Mouse (Mus musculus): ENCODE results near the gene Zhx3. TPM values are rescaled to one million over a fixed set of nuclear protein-coding genes. Genes with fewer than 3 reads are reported as not detected.

The Zhx3 gene
- polyA plus RNA-seq, 1 experiment from 2014 or later: 12.6 TPM

GRCm38 (mm10) chr2:160722714-160723113 is 150.1 kb downstream of the Zhx3 start:
- no peak overlapping the region for H3K9ac ChIP-seq
- WGBS: 77% methylated on average over 4 of the region's 4 CpGs
- H3K4me1 ChIP-seq: no peaks in the 10 kb centered on the region
- H3K4me3 ChIP-seq: no peak overlapping the region
- H3K27ac ChIP-seq: no peak overlapping the region
- H3K9me3 ChIP-seq: no peaks in the 10 kb centered on the region
- H3K27me3 ChIP-seq: no peaks in the 10 kb centered on the region
- no peak for ATAC-seq (ENCODE audit: insufficient number of reproducible peaks, insufficient read depth, low FRiP score, low TSS enrichment, low read depth)
- peaks cover 73% of the 10 kb centered on the region for H3K36me3 ChIP-seq
- H3K4me2 ChIP-seq: no peak overlapping the region

GRCm38 (mm10) chr2:160718811-160719210 is 154.0 kb downstream of the Zhx3 start:
- H3K4me3 ChIP-seq: no peak overlapping the region
- 88% methylated on average over 3 of the region's 3 CpGs for WGBS
- peaks cover 93% of the 10 kb centered on the region for H3K36me3 ChIP-seq

GRCm38 (mm10) chr2:160717269-160717668 is 155.5 kb downstream of the Zhx3 start:
- Histone ChIP-seq H3K4me3 (no peak overlapping the region), H3K27me3 (no peaks in the 10 kb centered on the region), H3K27ac (no peak overlapping the region), H3K4me1 (no peaks in the 10 kb centered on the region), H3K9me3 (no peaks in the 10 kb centered on the region), H3K9ac (no peak overlapping the region), H3K36me3 (peaks cover 93% of the 10 kb centered on the region), H3K4me2 (no peak overlapping the region)
- ATAC-seq (ENCODE audit: insufficient number of reproducible peaks, insufficient read depth, low FRiP score, low TSS enrichment, low read depth): no peak
- WGBS: 75% methylated on average over 5 of the region's 5 CpGs

More at GRCm38 (mm10) chr2:160718811-160719210, 154.0 kb downstream of the Zhx3 start:
- no peaks in the 10 kb centered on the region for H3K4me1 ChIP-seq
- no peaks in the 10 kb centered on the region for H3K27me3 ChIP-seq
- no peak overlapping the region for H3K9ac ChIP-seq
- H3K4me2 ChIP-seq: no peak overlapping the region
- no peak for ATAC-seq (ENCODE audit: insufficient number of reproducible peaks, insufficient read depth, low FRiP score, low TSS enrichment, low read depth)
- H3K27ac ChIP-seq: no peak overlapping the region
- no peaks in the 10 kb centered on the region for H3K9me3 ChIP-seq

GRCm38 (mm10) chr2:160715463-160716030 is 157.3 kb downstream of the Zhx3 start:
- ATAC-seq (ENCODE audit: insufficient number of reproducible peaks, insufficient read depth, low FRiP score, low TSS enrichment, low read depth): no peak
- 87% methylated on average over 4 of the region's 4 CpGs for WGBS
- H3K4me3 ChIP-seq: no peak overlapping the region
- no peaks in the 10 kb centered on the region for H3K27me3 ChIP-seq
- H3K4me1 ChIP-seq: no peaks in the 10 kb centered on the region
- no peak overlapping the region for H3K27ac ChIP-seq
- H3K4me2 ChIP-seq: no peak overlapping the region
- no peaks in the 10 kb centered on the region for H3K9me3 ChIP-seq
- no peak overlapping the region for H3K9ac ChIP-seq
- H3K36me3 ChIP-seq: peaks cover 92% of the 10 kb centered on the region

GRCm38 (mm10) chr2:160707673-160708072 is 165.1 kb downstream of the Zhx3 start:
- no peaks in the 10 kb centered on the region for H3K9me3 ChIP-seq
- 90% methylated on average over 3 of the region's 3 CpGs for WGBS
- peaks cover 78% of the 10 kb centered on the region for H3K36me3 ChIP-seq
- no peak overlapping the region for H3K9ac ChIP-seq
- H3K27ac ChIP-seq: no peak overlapping the region
- no peak for ATAC-seq (ENCODE audit: insufficient number of reproducible peaks, insufficient read depth, low FRiP score, low TSS enrichment, low read depth)
- H3K4me3 ChIP-seq: no peak overlapping the region
- H3K27me3 ChIP-seq: no peaks in the 10 kb centered on the region
- no peak overlapping the region for H3K4me2 ChIP-seq
- no peaks in the 10 kb centered on the region for H3K4me1 ChIP-seq

- H3K27ac ChIP-seq: no peak overlapping the region
- no peaks in the 10 kb centered on the region for H3K27me3 ChIP-seq
- H3K9me3 ChIP-seq: no peaks in the 10 kb centered on the region
- no peaks in the 10 kb centered on the region for H3K4me1 ChIP-seq
- H3K9ac ChIP-seq: no peak overlapping the region
- H3K4me3 ChIP-seq: no peak overlapping the region
- ATAC-seq (ENCODE audit: insufficient number of reproducible peaks, insufficient read depth, low FRiP score, low TSS enrichment, low read depth): no peak
- H3K36me3 ChIP-seq: peaks cover 74% of the 10 kb centered on the region
- no peak overlapping the region for H3K4me2 ChIP-seq
Observed at GRCm38 (mm10) chr2:160702824-160703223, 170.0 kb downstream of the Zhx3 start.

GRCm38 (mm10) chr2:160701603-160702002 is 171.2 kb downstream of the Zhx3 start:
- Histone ChIP-seq H3K4me2 (no peak overlapping the region), H3K4me1 (no peaks in the 10 kb centered on the region), H3K27ac (no peak overlapping the region), H3K9me3 (no peaks in the 10 kb centered on the region), H3K4me3 (no peak overlapping the region), H3K9ac (no peak overlapping the region), H3K36me3 (peaks cover 70% of the 10 kb centered on the region), H3K27me3 (no peaks in the 10 kb centered on the region)
- ATAC-seq (ENCODE audit: insufficient number of reproducible peaks, insufficient read depth, low FRiP score, low TSS enrichment, low read depth): no peak
- WGBS: 77% methylated on average over 3 of the region's 3 CpGs

GRCm38 (mm10) chr2:160700271-160700670 is 172.5 kb downstream of the Zhx3 start:
- no peak overlapping the region for H3K9ac ChIP-seq
- ATAC-seq (ENCODE audit: insufficient number of reproducible peaks, insufficient read depth, low FRiP score, low TSS enrichment, low read depth): no peak
- no peak overlapping the region for H3K27ac ChIP-seq
- H3K4me3 ChIP-seq: no peak overlapping the region
- peaks cover 67% of the 10 kb centered on the region for H3K36me3 ChIP-seq
- 82% methylated on average over 5 of the region's 5 CpGs for WGBS
- no peaks in the 10 kb centered on the region for H3K27me3 ChIP-seq
- no peak overlapping the region for H3K4me2 ChIP-seq
- H3K9me3 ChIP-seq: no peaks in the 10 kb centered on the region
- H3K4me1 ChIP-seq: no peaks in the 10 kb centered on the region

Other genes starting within 250 kb of the Zhx3 start
- gene Top1, start 227.1 kb downstream of the Zhx3 start, polyA plus RNA-seq (2015; fragmentation: Nextera tagmentation; extraction: Ambion mirVana): 105 and 107 TPM in 2 replicates
- gene Plcg1, start 141.7 kb downstream of the Zhx3 start, polyA plus RNA-seq (2015; fragmentation: Nextera tagmentation; extraction: Ambion mirVana): 63.9 and 64.0 TPM in 2 replicates
- 2.1 and 2.4 TPM in 2 replicates for gene Lpin3, start 7.7 kb upstream of the Zhx3 start, polyA plus RNA-seq (2015; fragmentation: Nextera tagmentation; extraction: Ambion mirVana)
- gene Emilin3, start 39.3 kb upstream of the Zhx3 start, polyA plus RNA-seq (2015; fragmentation: Nextera tagmentation; extraction: Ambion mirVana): 25.0 and 27.0 TPM in 2 replicates
- 49.9 and 50.1 TPM in 2 replicates for gene Chd6, start 236.1 kb upstream of the Zhx3 start, polyA plus RNA-seq (2015; fragmentation: Nextera tagmentation; extraction: Ambion mirVana)